Mouse (Mus musculus) hindbrain, embryonic 16.5 days (tissue): Measurements from ENCODE around the gene Pdcd6ip. TPM values are rescaled to one million over a fixed set of nuclear protein-coding genes. Genes with fewer than 3 reads are reported as not detected.
A peak's percentile ranks its signal among the peaks of the same experiment; 100 is the strongest.

ENCODE experiments used
- ATAC-seq: fragments of 200-750 bp; cut with Nextera tagmentation; 2 replicates; pipeline ENCODE4 v1.8.0; 2017; ENCODE audit warnings: moderate TSS enrichment, moderate library complexity
- H3K27ac ChIP-seq: fragments of 300-500 bp; sonication (generic); 2 replicates; pipeline ENCODE4 v1.5.1; 2014; ENCODE audit warnings: low read depth, mild to moderate bottlenecking, control low read depth, low read length, moderate library complexity
- H3K27me3 ChIP-seq: fragments of 300-500 bp; sonication (generic); replicated peaks from 2 replicates; pipeline ENCODE4 v1.6.1; 2014; ENCODE audit warnings: low read length; ENCODE audit not compliant: control insufficient read depth, insufficient read depth
- H3K36me3 ChIP-seq: fragments of 300-500 bp; sonication (generic); 2 replicates; pipeline ENCODE4 v1.6.1; 2014; ENCODE audit warnings: mild to moderate bottlenecking, low read length, moderate library complexity, mixed read lengths; ENCODE audit not compliant: control insufficient read depth, insufficient read depth
- H3K4me1 ChIP-seq: fragments of 300-500 bp; sonication (generic); 2 replicates; pipeline ENCODE4 v1.6.1; 2014; ENCODE audit warnings: low read depth, low read length; ENCODE audit not compliant: control insufficient read depth, insufficient read depth
- H3K4me2 ChIP-seq: fragments of 300-500 bp; sonication (generic); 2 replicates; pipeline ENCODE4 v1.6.1; 2014; ENCODE audit warnings: mild to moderate bottlenecking, low read length, control low read depth, moderate library complexity
- H3K4me3 ChIP-seq: fragments of 300-500 bp; sonication (generic); 2 replicates; pipeline ENCODE4 v1.5.1; 2014; ENCODE audit warnings: mild to moderate bottlenecking, low read length, control low read depth, moderate library complexity
- H3K9ac ChIP-seq: fragments of 300-500 bp; sonication (generic); 2 replicates; pipeline ENCODE4 v1.6.1; 2014; ENCODE audit warnings: low read depth, mild to moderate bottlenecking, control low read depth, low read length, moderate library complexity
- H3K9me3 ChIP-seq: fragments of 300-500 bp; sonication (generic); 2 replicates; pipeline ENCODE4 v1.6.1; 2014; ENCODE audit warnings: mild to moderate bottlenecking, low read length, moderate library complexity; ENCODE audit not compliant: control insufficient read depth
- WGBS: fragments of 180-500 bp; shearing (Covaris S2); extraction: QIAGEN DNeasy Blood & Tissue Kit; methylation state at CpG from one replicate; pipeline ENCODE4 v1.1.7; 2014; 5-methylcytosine and 5-hydroxymethylcytosine counted together
- polyA plus RNA-seq: library from polyadenylated mRNA; unstranded; fragments of >200 nt; fragmentation: Nextera tagmentation; extraction: Ambion mirVana; gene quantifications from 2 replicates; pipeline ENCODE4 v1.2.1, GENCODE M21; 2015

Gene Pdcd6ip
- polyA plus RNA-seq, 1 experiment from 2014 or later, result 35.4 TPM

- ATAC-seq, result no peak
- peak overlapping the region; percentile 77 for H3K4me2 ChIP-seq
Observed at GRCm38 (mm10) chr9:113708361-113709280, 562 bp upstream of the Pdcd6ip start.

GRCm38 (mm10) chr9:113706841-113707240 lies 1.2 kb downstream of the Pdcd6ip start:
- Histone ChIP-seq H3K27ac (no peak overlapping the region), H3K36me3 (no peaks in the 10 kb centered on the region), H3K4me2 (peak overlapping the region; percentile 77), H3K4me3 (peak overlapping the region; percentile 94), H3K4me1 (peaks cover 17% of the 10 kb centered on the region), H3K9me3 (no peaks in the 10 kb centered on the region), H3K9ac (no peak overlapping the region), H3K27me3 (no peaks in the 10 kb centered on the region)
- no peak for ATAC-seq
- WGBS, result 57% methylated on average over 9 of the region's 9 CpGs

More at GRCm38 (mm10) chr9:113708361-113709280, 562 bp upstream of the Pdcd6ip start:
- Histone ChIP-seq H3K9me3 (no peaks in the 10 kb centered on the region), H3K4me1 (peaks cover 17% of the 10 kb centered on the region), H3K27me3 (no peaks in the 10 kb centered on the region), H3K27ac (peak overlapping the region; percentile 84), H3K4me3 (peak overlapping the region; percentile 94), H3K36me3 (no peaks in the 10 kb centered on the region), H3K9ac (peak overlapping the region; percentile 96)
- WGBS, result 56% methylated on average over 19 of the region's 19 CpGs

- ATAC-seq, result no peak
- Histone ChIP-seq H3K4me3 (no peak overlapping the region), H3K4me1 (peaks cover 17% of the 10 kb centered on the region), H3K9ac (no peak overlapping the region), H3K36me3 (no peaks in the 10 kb centered on the region), H3K4me2 (peak overlapping the region; percentile 77), H3K27me3 (no peaks in the 10 kb centered on the region), H3K9me3 (no peaks in the 10 kb centered on the region), H3K27ac (no peak overlapping the region)
- 82% methylated on average over 2 of the region's 2 CpGs for WGBS
Observed at GRCm38 (mm10) chr9:113706108-113706507, 2.0 kb downstream of the Pdcd6ip start.

- Histone ChIP-seq H3K9me3 (no peaks in the 10 kb centered on the region), H3K9ac (no peak overlapping the region), H3K4me2 (no peak overlapping the region), H3K4me1 (peaks cover 12% of the 10 kb centered on the region), H3K27me3 (no peaks in the 10 kb centered on the region), H3K36me3 (peaks cover 5% of the 10 kb centered on the region), H3K4me3 (no peak overlapping the region), H3K27ac (no peak overlapping the region)
- WGBS, result 87% methylated on average over 5 of the region's 5 CpGs
- ATAC-seq, result no peak
Observed at GRCm38 (mm10) chr9:113701441-113702160, 6.5 kb downstream of the Pdcd6ip start.

- no peak overlapping the region for H3K4me3 ChIP-seq
- H3K36me3 ChIP-seq, result peaks cover 27% of the 10 kb centered on the region
- no peaks in the 10 kb centered on the region for H3K9me3 ChIP-seq
- no peak overlapping the region for H3K9ac ChIP-seq
- no peaks in the 10 kb centered on the region for H3K27me3 ChIP-seq
- H3K4me2 ChIP-seq, result no peak overlapping the region
- WGBS, result 97% methylated on average over 12 of the region's 12 CpGs
- no peak overlapping the region for H3K27ac ChIP-seq
- ATAC-seq, result no peak
- H3K4me1 ChIP-seq, result no peaks in the 10 kb centered on the region
Observed at GRCm38 (mm10) chr9:113687461-113687860, 20.6 kb downstream of the Pdcd6ip start.

GRCm38 (mm10) chr9:113673721-113674120 lies 34.3 kb downstream of the Pdcd6ip start:
- H3K4me2 ChIP-seq, result no peak overlapping the region
- no peak for ATAC-seq
- no peaks in the 10 kb centered on the region for H3K4me1 ChIP-seq
- H3K36me3 ChIP-seq, result peaks cover 42% of the 10 kb centered on the region
- no peak overlapping the region for H3K9ac ChIP-seq
- WGBS, result 93% methylated on average over 6 of the region's 6 CpGs
- no peaks in the 10 kb centered on the region for H3K27me3 ChIP-seq
- no peak overlapping the region for H3K27ac ChIP-seq
- no peaks in the 10 kb centered on the region for H3K9me3 ChIP-seq
- H3K4me3 ChIP-seq, result no peak overlapping the region

GRCm38 (mm10) chr9:113672352-113672751 lies 35.7 kb downstream of the Pdcd6ip start:
- Histone ChIP-seq H3K27me3 (no peaks in the 10 kb centered on the region), H3K9ac (no peak overlapping the region), H3K36me3 (peaks cover 48% of the 10 kb centered on the region), H3K27ac (no peak overlapping the region), H3K9me3 (peaks cover 5% of the 10 kb centered on the region), H3K4me2 (no peak overlapping the region), H3K4me3 (no peak overlapping the region), H3K4me1 (no peaks in the 10 kb centered on the region)
- WGBS, result 96% methylated on average over 5 of the region's 5 CpGs
- ATAC-seq, result no peak

GRCm38 (mm10) chr9:113670857-113671106 lies 37.3 kb downstream of the Pdcd6ip start:
- no peak overlapping the region for H3K9ac ChIP-seq
- H3K4me2 ChIP-seq, result no peak overlapping the region
- no peak overlapping the region for H3K27ac ChIP-seq
- H3K4me3 ChIP-seq, result no peak overlapping the region
- H3K36me3 ChIP-seq, result peaks cover 53% of the 10 kb centered on the region
- ATAC-seq, result no peak
- H3K9me3 ChIP-seq, result peaks cover 5% of the 10 kb centered on the region
- no peaks in the 10 kb centered on the region for H3K27me3 ChIP-seq
- 93% methylated on average over 1 of the region's 1 CpGs for WGBS
- H3K4me1 ChIP-seq, result no peaks in the 10 kb centered on the region

GRCm38 (mm10) chr9:113670105-113670856 lies 37.8 kb downstream of the Pdcd6ip start:
- Histone ChIP-seq H3K36me3 (peaks cover 53% of the 10 kb centered on the region), H3K4me1 (no peaks in the 10 kb centered on the region), H3K9me3 (peaks cover 5% of the 10 kb centered on the region), H3K27ac (no peak overlapping the region), H3K4me2 (no peak overlapping the region), H3K9ac (no peak overlapping the region), H3K27me3 (no peaks in the 10 kb centered on the region), H3K4me3 (no peak overlapping the region)
- WGBS, result 89% methylated on average over 7 of the region's 7 CpGs
- no peak for ATAC-seq
